Mouse (Mus musculus): ENCODE results near the gene Hspg2.
"Not testable (repeated sequence)": the region's sequence is repeated elsewhere in the genome, so short reads cannot be mapped to it uniquely, and the experiment has no call there.

Gene Hspg2

GRCm38 (mm10) chr4:137468260-137469080 is at the start of gene Hspg2:
TSS of gene Hspg2 (plus strand) at chr4:137468769.
- DNase-seq (ENCODE audit: low spot score in 2 of 2): peak; percentile 72 to 73

GRCm38 (mm10) chr4:137430502-137430901 is 38.1 kb upstream of the Hspg2 start, which contains the start of gene Cela3b:
TSS of gene Cela3b (minus strand) at chr4:137430540.
- DNase-seq (ENCODE audit: low spot score in 2 of 2): no peak

- not testable (repeated sequence) for DNase-seq (ENCODE audit: low spot score in 2 of 2)
Observed at GRCm38 (mm10) chr4:137432700-137433550, 35.6 kb upstream of the Hspg2 start.

- DNase-seq (ENCODE audit: low spot score in 2 of 2): peak in 1 of 2 experiments; percentile 4
Observed at GRCm38 (mm10) chr4:137436979-137437669, 31.4 kb upstream of the Hspg2 start.

- DNase-seq (ENCODE audit: low spot score in 2 of 2): no peak
Observed at GRCm38 (mm10) chr4:137438842-137439241, 29.7 kb upstream of the Hspg2 start.

- no peak for DNase-seq (ENCODE audit: low spot score in 2 of 2)
Observed at GRCm38 (mm10) chr4:137441332-137441731, 27.2 kb upstream of the Hspg2 start.

- DNase-seq (ENCODE audit: low spot score in 2 of 2): peak; percentile 77 to 88
Observed at GRCm38 (mm10) chr4:137443625-137444024, 24.9 kb upstream of the Hspg2 start.

GRCm38 (mm10) chr4:137445881-137446280 is 22.7 kb upstream of the Hspg2 start:
- DNase-seq (ENCODE audit: low spot score in 2 of 2): no peak

- peak in 1 of 2 experiments; percentile 10 for DNase-seq (ENCODE audit: low spot score in 2 of 2)
Observed at GRCm38 (mm10) chr4:137447363-137448196, 21.0 kb upstream of the Hspg2 start.

- DNase-seq (ENCODE audit: low spot score in 2 of 2): peak; percentile 14 to 26
Observed at GRCm38 (mm10) chr4:137448197-137448596, 20.4 kb upstream of the Hspg2 start.

- no peak for DNase-seq (ENCODE audit: low spot score in 2 of 2)
Observed at GRCm38 (mm10) chr4:137448641-137449040, 19.9 kb upstream of the Hspg2 start.

- DNase-seq (ENCODE audit: low spot score in 2 of 2): no peak
Observed at GRCm38 (mm10) chr4:137449132-137449531, 19.4 kb upstream of the Hspg2 start.

GRCm38 (mm10) chr4:137449715-137450114 is 18.9 kb upstream of the Hspg2 start:
- no peak for DNase-seq (ENCODE audit: low spot score in 2 of 2)

- no peak for DNase-seq (ENCODE audit: low spot score in 2 of 2)
Observed at GRCm38 (mm10) chr4:137452190-137452589, 16.4 kb upstream of the Hspg2 start.

- no peak for DNase-seq (ENCODE audit: low spot score in 2 of 2)
Observed at GRCm38 (mm10) chr4:137453234-137453767, 15.3 kb upstream of the Hspg2 start, which contains the start of gene 1700013G24Rik. TSS of gene 1700013G24Rik (plus strand) at chr4:137453284.

GRCm38 (mm10) chr4:137454582-137454981 is 14.0 kb upstream of the Hspg2 start:
- DNase-seq (ENCODE audit: low spot score in 2 of 2): no peak

- no peak for DNase-seq (ENCODE audit: low spot score in 2 of 2)
Observed at GRCm38 (mm10) chr4:137456581-137456980, 12.0 kb upstream of the Hspg2 start.

GRCm38 (mm10) chr4:137457292-137457691 is 11.3 kb upstream of the Hspg2 start:
- DNase-seq (ENCODE audit: low spot score in 2 of 2): no peak

GRCm38 (mm10) chr4:137458310-137458709 is 10.3 kb upstream of the Hspg2 start:
- no peak for DNase-seq (ENCODE audit: low spot score in 2 of 2)

- DNase-seq (ENCODE audit: low spot score in 2 of 2): no peak
Observed at GRCm38 (mm10) chr4:137458861-137459260, 9.7 kb upstream of the Hspg2 start.

GRCm38 (mm10) chr4:137460676-137461075 is 7.9 kb upstream of the Hspg2 start:
- no peak for DNase-seq (ENCODE audit: low spot score in 2 of 2)

Data from right cerebral cortex, adult 2 months (tissue).